Mouse (Mus musculus) heart, postnatal 36 days (tissue): ENCODE measurements around the gene Irgq. TPM values are rescaled to one million over a fixed set of nuclear protein-coding genes. Genes with fewer than 3 reads are reported as not detected.
A peak's percentile ranks its signal among the peaks of the same experiment; 100 is the strongest.
"Not testable (repeated sequence)": the region's sequence is repeated elsewhere in the genome, so short reads cannot be mapped to it uniquely, and the experiment has no call there.

Source experiments
- DNase-seq, 2 experiments: peaks; one replicate each; pipeline ENCODE4 v3.0.0; 2021 to 2022
- intact Hi-C: fragments of 180-260 bp; cut with DNase I; formaldehyde crosslinking; loops from one replicate; pipeline ENCODE4 v1.15.1; 2025
- total RNA-seq, 2 experiments: library from RNA; stranded (reverse); gene quantifications; 2 replicates each; pipeline ENCODE4 v1.2.3; 2021

Irgq gene
- 10 to 100 TPM; 16.4 to 16.5 TPM for total RNA-seq

GRCm38 (mm10) chr7:24530062-24530931, at the start of gene Irgq:
Irgq (plus strand) TSS chr7:24530689.
- peak; percentile 99 for DNase-seq
- intact Hi-C loops = loop anchor here (2.0 to 5.0 kb wide), 2 partner anchors 23 to 132 kb away; partner anchors contain the start of gene Zfp428

- intact Hi-C loops = loop anchor here (2.0 kb wide), 1 partner anchor 26 kb away; the partner anchor contains the start of gene Zfp428
- DNase-seq = no peak
These were observed 49.5 kb upstream of the Irgq start for GRCm38 (mm10) chr7:24480986-24481473.

GRCm38 (mm10) chr7:24481474-24482207, 48.8 kb upstream of the Irgq start, which contains the start of gene Cadm4:
Cadm4 (plus strand) TSS chr7:24482023.
- intact Hi-C loops = loop anchor here (2.0 kb wide), 1 partner anchor 25 kb away; the partner anchor contains the start of gene Zfp428
- peak; percentile 82 to 84 for DNase-seq

DNA sequence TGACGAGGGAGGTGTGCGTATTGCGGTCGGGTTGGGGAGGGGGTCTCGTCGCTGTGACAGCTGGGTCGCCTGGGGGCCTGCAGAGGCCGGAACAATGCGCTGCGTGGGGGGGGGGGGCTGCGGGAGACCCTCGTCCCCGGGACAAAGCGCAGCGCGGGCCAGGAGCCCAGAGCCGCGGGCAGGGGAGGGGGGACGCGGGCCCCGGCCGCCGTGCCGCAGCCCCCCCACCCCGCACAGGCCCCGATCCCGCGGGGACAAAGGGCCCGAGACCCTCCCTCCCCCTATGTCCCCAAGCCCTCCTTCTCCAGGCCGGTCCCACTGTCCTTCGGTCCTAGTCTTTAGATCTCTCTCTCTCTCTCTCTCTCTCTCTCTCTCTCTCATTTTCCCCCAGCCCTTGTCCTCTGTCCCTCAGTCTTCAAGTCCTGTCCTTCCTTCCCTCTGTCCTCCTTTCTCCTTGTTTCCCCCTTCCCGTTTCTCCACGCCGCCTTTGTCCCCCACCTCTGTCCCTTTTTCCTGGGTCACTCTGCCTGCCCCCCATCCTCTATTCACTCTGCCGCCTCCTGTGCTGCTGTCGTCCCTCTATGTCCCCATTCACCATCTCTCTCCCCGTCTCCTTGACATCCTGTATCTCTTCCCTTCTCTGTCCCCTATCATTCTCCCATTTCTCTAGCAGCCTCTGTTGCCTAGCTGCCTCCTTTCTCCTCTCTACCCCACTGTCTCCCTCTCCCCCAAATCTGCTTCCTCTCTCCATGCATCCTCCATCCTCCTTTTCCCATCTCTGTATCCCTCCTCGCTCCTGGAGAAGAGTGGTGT, 48.1 kb upstream of the Irgq start:
- intact Hi-C loops = no loop called here

DNA sequence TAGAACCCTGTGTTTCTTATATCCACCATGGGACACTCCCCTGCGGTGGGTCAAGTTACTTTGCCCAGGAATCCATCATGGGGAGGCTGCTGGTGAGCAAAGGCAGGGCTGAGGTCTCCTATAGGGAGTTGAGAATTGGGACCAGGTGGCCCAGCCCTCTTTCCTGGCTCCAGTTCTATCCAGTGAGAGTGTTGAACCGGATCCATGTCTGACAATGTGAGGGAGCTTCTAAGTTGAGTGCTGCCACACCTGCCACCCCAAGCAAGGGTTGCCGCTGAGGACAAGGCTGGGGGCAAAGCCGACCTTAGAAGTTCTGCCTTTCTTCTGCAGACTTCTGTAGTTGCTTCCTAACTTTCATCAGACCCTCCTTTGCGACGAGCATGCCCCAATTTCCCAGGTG, 47.2 kb upstream of the Irgq start:
- DNase-seq, intact Hi-C loops: not testable (repeated sequence)

More for the DNA sequence above, 48.1 kb upstream of the Irgq start:
- no peak for DNase-seq

- no peak for DNase-seq
- intact Hi-C loops = no loop called here
These were observed 45.0 kb upstream of the Irgq start for GRCm38 (mm10) chr7:24485481-24485880.

- intact Hi-C loops = no loop called here
- DNase-seq = no peak
These were observed 43.8 kb upstream of the Irgq start for GRCm38 (mm10) chr7:24486654-24487130.

DNA sequence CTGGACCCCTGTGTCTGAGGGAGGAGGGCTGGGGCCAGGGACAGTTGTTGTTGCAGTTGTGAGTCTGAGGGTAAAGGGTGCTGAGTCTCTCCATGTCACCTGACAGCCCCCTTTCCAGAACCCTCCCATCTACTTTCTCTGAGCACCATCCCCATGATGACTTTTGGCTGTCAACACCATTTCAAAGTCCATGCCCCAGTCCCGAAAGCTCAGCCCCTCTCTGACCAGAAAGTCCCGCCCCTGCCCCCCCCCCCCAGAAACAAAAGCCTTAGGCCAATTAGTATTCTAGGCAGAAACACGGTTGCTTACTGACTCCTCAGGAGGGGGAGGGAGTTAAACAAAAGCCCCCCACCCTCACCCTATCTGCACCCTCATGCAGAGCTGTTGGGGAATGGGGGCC, 43.1 kb upstream of the Irgq start:
- no peak for DNase-seq
- intact Hi-C loops = no loop called here

DNA sequence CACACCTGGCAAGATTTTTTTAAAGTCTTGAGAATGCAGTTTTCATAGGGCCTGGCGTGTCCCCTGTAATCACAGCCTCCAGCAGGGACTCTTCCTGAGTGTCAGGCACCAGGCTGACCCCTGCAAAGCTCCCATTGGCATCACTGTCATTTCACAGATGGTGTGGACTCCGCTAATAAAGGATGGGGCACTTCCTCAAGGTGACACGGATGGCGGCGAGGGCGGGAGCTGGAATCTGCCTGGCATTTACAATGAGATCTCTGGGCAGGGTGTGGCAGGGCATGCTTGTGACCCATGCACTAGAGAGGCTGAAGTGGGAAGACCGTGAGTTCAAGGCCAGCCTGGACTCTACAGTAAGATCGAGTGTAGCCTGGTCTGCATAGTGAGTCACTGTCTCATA, 42.2 kb upstream of the Irgq start:
- intact Hi-C loops = no loop called here
- no peak for DNase-seq

DNA sequence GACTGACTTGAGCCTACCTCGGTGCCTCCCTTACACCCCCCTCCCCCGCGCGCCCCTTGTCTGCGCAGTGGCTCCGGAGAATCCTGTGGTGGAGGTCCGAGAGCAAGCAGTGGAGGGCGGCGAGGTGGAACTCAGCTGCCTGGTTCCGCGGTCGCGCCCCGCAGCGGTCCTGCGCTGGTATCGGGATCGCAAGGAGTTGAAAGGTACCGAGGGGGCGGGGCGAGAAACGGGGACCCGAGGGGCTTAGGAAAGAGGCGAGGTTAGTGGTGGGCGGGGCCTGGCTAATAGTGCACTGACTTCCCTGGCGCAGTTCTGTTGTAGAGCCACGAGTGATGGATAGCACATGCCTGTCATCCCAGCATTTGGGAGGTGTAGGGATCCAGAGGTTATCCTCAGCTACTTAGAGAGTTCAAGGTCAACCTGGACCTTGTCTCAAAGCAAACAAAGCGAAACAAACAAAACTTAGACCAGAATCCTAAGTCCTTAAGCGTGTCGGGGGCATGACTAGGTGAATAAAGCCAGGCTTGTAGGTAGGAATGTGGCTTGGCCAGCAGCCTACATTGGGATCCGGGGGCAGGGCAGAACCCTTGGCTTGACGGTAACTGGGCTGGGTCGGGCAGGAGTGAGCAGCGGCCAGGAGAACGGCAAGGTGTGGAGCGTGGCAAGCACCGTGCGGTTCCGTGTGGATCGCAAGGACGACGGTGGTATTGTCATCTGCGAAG, 30.5 kb upstream of the Irgq start:
- intact Hi-C loops = no loop called here
- DNase-seq = no peak

- intact Hi-C loops = no loop called here
- DNase-seq = peak in 1 of 2 experiments; percentile 25
These were observed 29.6 kb upstream of the Irgq start for GRCm38 (mm10) chr7:24500929-24501328.

- intact Hi-C loops = no loop called here
- DNase-seq = peak in 1 of 2 experiments; percentile 31
These were observed 29.0 kb upstream of the Irgq start for GRCm38 (mm10) chr7:24501492-24501891.

DNA sequence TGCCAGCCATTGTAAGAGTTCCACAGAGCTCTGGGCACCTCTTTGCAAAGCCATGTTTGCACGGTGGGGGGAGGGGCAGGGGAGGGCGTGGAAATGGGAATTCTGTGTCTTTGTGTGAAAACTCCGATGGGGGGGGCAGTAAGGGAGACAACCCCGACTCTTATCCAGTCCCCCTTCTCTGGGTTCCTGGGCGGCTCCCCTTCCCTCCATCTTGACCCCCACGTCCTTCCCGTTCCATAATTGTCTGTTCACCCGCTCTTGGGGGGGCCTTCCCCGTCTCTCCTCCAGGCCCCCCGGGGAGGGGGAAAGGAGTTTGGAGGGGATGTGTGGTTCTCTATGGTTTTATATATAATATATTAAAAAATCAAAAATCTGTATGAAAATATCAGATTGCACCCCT, 26.5 kb upstream of the Irgq start:
- intact Hi-C loops = no loop called here
- DNase-seq = no peak

DNA sequence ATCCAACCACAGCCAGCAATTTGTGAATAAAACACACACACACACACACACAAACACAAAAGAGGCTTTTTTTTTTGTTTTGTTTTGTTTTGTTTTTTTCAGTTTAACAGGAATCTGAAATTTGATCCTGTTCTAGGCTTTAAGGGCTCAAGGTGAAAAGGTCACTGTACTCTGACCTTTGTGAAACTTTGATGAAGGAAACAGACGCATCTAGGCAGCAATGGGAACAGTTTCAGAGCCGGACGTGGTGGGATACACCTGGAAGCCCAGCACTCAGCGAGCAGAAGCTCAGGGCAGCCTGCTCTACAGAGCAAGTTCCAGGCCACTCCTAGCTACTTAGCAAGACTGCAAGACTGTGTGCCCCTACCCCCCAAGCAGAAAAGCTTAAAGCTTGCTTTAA, 25.6 kb upstream of the Irgq start:
- intact Hi-C loops = loop anchor here (5.0 kb wide), 1 partner anchor 63 kb away; no protein-coding TSS in a partner anchor
- no peak for DNase-seq

DNA sequence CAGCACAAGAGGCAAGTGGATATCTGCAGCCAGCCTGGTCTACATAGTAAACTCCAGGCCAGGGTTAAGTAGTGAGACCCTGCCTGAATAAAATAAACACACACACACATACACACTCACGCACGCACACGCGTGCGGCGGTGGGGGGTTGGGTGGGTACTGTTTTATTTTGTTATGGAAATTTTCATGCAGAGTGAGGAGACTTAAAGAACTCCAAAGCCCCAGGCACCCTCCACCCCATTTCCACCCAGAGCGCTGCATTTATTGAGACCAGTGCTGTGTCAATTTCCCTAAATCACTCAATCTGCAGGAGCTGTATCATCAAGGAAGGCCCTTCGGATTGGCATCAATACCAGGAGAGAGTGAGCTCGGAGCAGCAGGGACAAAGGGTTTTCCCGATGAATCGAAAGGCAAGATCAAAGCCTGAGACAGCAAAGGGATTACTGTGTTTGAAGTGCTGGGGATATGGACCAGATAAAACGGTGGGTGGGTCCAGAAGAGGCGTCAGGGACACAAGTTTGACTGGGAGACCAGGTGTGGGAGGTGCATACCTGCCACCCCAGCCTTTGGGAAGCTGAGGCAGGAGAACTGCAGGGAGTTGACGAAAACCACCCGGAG, 24.9 kb upstream of the Irgq start:
- DNase-seq = no peak
- intact Hi-C loops = loop anchor here (2.0 to 5.0 kb wide), 4 partner anchors 25 to 63 kb away; partner anchors contain the start of genes Irgq, Pinlyp and Xrcc1

DNA sequence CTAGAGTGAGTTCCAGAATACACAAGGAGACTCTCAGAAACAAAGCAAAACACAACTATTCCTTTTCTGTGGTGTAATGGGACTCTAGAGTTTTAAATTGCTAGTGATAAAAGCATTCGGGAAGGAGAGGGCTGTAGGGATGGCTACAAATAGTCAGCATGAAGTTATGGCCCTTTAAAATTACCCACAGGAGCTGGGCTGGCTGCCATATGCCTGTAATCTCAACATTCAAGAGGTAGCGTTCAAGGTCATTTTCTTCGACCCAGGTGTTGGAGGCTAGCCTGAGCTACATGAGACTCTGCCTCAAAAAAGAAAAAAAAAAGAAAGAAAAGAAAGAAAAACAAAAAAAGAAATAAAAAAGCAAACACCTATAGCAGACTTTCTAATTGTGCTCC, 24.4 kb upstream of the Irgq start:
- intact Hi-C loops = loop anchor here (2.0 to 5.0 kb wide), 4 partner anchors 25 to 64 kb away; partner anchors contain the start of genes Irgq, Pinlyp and Xrcc1
- no peak for DNase-seq

DNA sequence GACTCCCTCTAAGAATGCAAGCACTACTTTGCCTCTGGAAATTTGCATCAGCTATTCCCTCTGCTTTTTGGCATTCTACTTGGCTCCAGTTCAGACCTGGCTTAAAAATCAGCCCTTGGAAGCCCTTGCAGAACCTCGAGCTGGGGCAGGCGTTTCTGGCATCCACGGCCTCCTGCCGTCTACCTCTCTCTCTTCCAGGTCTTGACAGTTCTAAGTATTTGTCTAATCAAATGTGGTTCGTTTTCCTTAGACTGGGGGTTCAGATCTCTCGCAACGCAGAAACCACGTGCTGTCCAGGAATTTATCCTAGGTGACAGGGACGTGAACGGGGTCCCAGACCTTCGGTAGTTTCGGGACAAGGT, 24.0 kb upstream of the Irgq start:
- intact Hi-C loops = loop anchor here (2.0 to 5.0 kb wide), 4 partner anchors 24 to 64 kb away; partner anchors contain the start of genes Irgq, Pinlyp and Xrcc1

GRCm38 (mm10) chr7:24506838-24507725, 23.4 kb upstream of the Irgq start, which contains the start of gene Zfp428:
Zfp428 (plus strand) TSS chr7:24507006.
- DNase-seq = peak; percentile 87 to 91
- intact Hi-C loops = loop anchor here (2.0 to 5.0 kb wide), 4 partner anchors 24 to 65 kb away; partner anchors contain the start of genes Irgq, Pinlyp and Xrcc1

More for the DNA sequence above, 24.0 kb upstream of the Irgq start:
- DNase-seq = peak; percentile 49 to 56
